In genomic region chr16:31189291-31189690, GRCm38 (mm10) we compare ENCODE assay signal across 22 mouse cellular contexts. TPM values are rescaled to one million over a fixed set of nuclear protein-coding genes. Genes with fewer than 3 reads are reported as not detected.
DNase-seq lines count a peak whose midpoint lies in the region; ATAC-seq and TF ChIP-seq lines count a peak whose summit lies in the region.
"Had no signal": no experiment of that assay in that cellular context is flagged by ENCODE, and none has a peak within 500 bp of the region (broad histone marks: within the 10 kb centered on the region; RNA-seq: fewer than 3 reads in every experiment).

No protein-coding gene starts in this region.

- no peak for TF ChIP-seq CTCF in C2C12 (IDR thresholded peaks at IDR 0.05; ENCODE audit: control insufficient read depth, insufficient read depth, insufficient read length)

- no peak overlapping the region for H3K4me3 ChIP-seq in C2C12 (ENCODE audit: insufficient read depth, poor library complexity, severe bottlenecking)
- no peak overlapping the region for H3K4me3 ChIP-seq in myocyte
- H3K4me3 ChIP-seq in forebrain, embryonic 10.5 days: no peak overlapping the region
- no peak overlapping the region for H3K4me3 ChIP-seq in forebrain, embryonic 13.5 days
- H3K4me3 ChIP-seq: embryonic facial prominence, embryonic 12.5 days; gastrocnemius, adult 2 months; heart, embryonic 10.5 days; hindbrain, embryonic 13.5 days; intestine, embryonic 15.5 days had no signal

- H3K79me2 ChIP-seq in C2C12 (ENCODE audit: control insufficient read depth, insufficient read depth) (peaks cover 97% of the 10 kb centered on the region), myocyte (ENCODE audit: control insufficient read depth, insufficient read depth) (peaks cover 84% of the 10 kb centered on the region)

- 88% methylated on average over 5 of the region's 5 CpGs for WGBS in forebrain, embryonic 10.5 days
- 90% methylated on average over 5 of the region's 5 CpGs for WGBS in forebrain, embryonic 13.5 days

- H3K9ac ChIP-seq in forebrain, embryonic 13.5 days: no peak overlapping the region
- H3K9ac ChIP-seq: embryonic facial prominence, embryonic 12.5 days; hindbrain, embryonic 13.5 days; intestine, embryonic 15.5 days had no signal

- H3K4me1 ChIP-seq in forebrain, embryonic 10.5 days: peaks cover 26% of the 10 kb centered on the region
- peaks cover 22% of the 10 kb centered on the region for H3K4me1 ChIP-seq in forebrain, embryonic 13.5 days

- no peaks in the 10 kb centered on the region for H3K9me3 ChIP-seq in forebrain, embryonic 10.5 days
- H3K9me3 ChIP-seq in forebrain, embryonic 13.5 days (replicated peaks): no peaks in the 10 kb centered on the region
- H3K9me3 ChIP-seq: embryonic facial prominence, embryonic 12.5 days; heart, embryonic 10.5 days; hindbrain, embryonic 13.5 days; intestine, embryonic 15.5 days had no signal

- H3K27me3 ChIP-seq in C2C12 (ENCODE audit: control insufficient read depth, insufficient read depth, insufficient read length) (no peaks in the 10 kb centered on the region), myocyte (ENCODE audit: control insufficient read depth, insufficient read depth, insufficient read length) (no peaks in the 10 kb centered on the region)
- H3K27me3 ChIP-seq in forebrain, embryonic 10.5 days (ENCODE audit: poor library complexity, severe bottlenecking): no peaks in the 10 kb centered on the region
- H3K27me3 ChIP-seq in forebrain, embryonic 13.5 days: no peaks in the 10 kb centered on the region
- H3K27me3 ChIP-seq: embryonic facial prominence, embryonic 12.5 days; hindbrain, embryonic 13.5 days; intestine, embryonic 15.5 days had no signal

- DNase-seq in adrenal gland, adult 2 months: peak; percentile 70
- no peak for DNase-seq in adrenal gland, adult 8-10 months
- DNase-seq in 3134 (ENCODE audit: extremely low read depth, insufficient read length, low spot score): peak; percentile 55
- DNase-seq in forebrain, embryonic 10.5 days (ENCODE audit: extremely low spot score, low spot score): no peak
- DNase-seq: B cell, adult 2 months; cerebellum, adult 11 months; cerebellum, adult 8-10 months; cerebellum, postnatal 14 days; embryo, embryonic 11 days; gastrocnemius, adult 2 months; gastrocnemius, postnatal 25 days; heart, adult 18-20 months; heart, postnatal 10 days; kidney, adult 2 months had no signal

- no peak for TF ChIP-seq POLR2A in myocyte (IDR thresholded peaks at IDR 0.05; ENCODE audit: insufficient read length, low read depth)

- ATAC-seq in forebrain, embryonic 13.5 days: no peak
- ATAC-seq: forebrain, embryonic 14.5 days; intestine, embryonic 15.5 days had no signal

- H3K79me3 ChIP-seq in C2C12 (ENCODE audit: low read depth): peaks cover 69% of the 10 kb centered on the region

- H3ac ChIP-seq in C2C12 (ENCODE audit: control insufficient read depth, insufficient read length, low read depth) (no peak overlapping the region), myocyte (ENCODE audit: control insufficient read depth, insufficient read length) (no peak overlapping the region)

- no peaks in the 10 kb centered on the region for H3K36me3 ChIP-seq in C2C12 (ENCODE audit: control insufficient read depth, insufficient read depth)
- no peaks in the 10 kb centered on the region for H3K36me3 ChIP-seq in myocyte (ENCODE audit: control insufficient read depth, insufficient read depth)
- no peaks in the 10 kb centered on the region for H3K36me3 ChIP-seq in forebrain, embryonic 10.5 days (replicated peaks)
- no peaks in the 10 kb centered on the region for H3K36me3 ChIP-seq in forebrain, embryonic 13.5 days (ENCODE audit: poor library complexity, severe bottlenecking)
- H3K36me3 ChIP-seq: embryonic facial prominence, embryonic 12.5 days; heart, embryonic 10.5 days; hindbrain, embryonic 13.5 days; intestine, embryonic 15.5 days had no signal

- H3K27ac ChIP-seq in forebrain, embryonic 10.5 days: no peak overlapping the region
- no peak overlapping the region for H3K27ac ChIP-seq in forebrain, embryonic 13.5 days
- H3K27ac ChIP-seq: embryonic facial prominence, embryonic 12.5 days; gastrocnemius, adult 2 months; heart, embryonic 10.5 days; hindbrain, embryonic 13.5 days; intestine, embryonic 15.5 days had no signal

- H3K4me2 ChIP-seq in myocyte (ENCODE audit: low read depth): peak overlapping the region; percentile 25
- H3K4me2 ChIP-seq in forebrain, embryonic 13.5 days: no peak overlapping the region
- H3K4me2 ChIP-seq: embryonic facial prominence, embryonic 12.5 days; hindbrain, embryonic 13.5 days; intestine, embryonic 15.5 days had no signal

TF ChIP-seq in C2C12, 6 proteins besides CTCF, POLR2A, EP300 and RAD21:
- TF ChIP-seq CEBPB (IDR thresholded peaks at IDR 0.05; ENCODE audit: low read depth) (no peak), FOSL1 (IDR thresholded peaks at IDR 0.05; ENCODE audit: insufficient read depth, low read length, poor library complexity, severe bottlenecking) (peak; percentile 63), MYOG (IDR thresholded peaks at IDR 0.05; ENCODE audit: control insufficient read depth, extremely low read depth, insufficient read length) (no peak), MYOD1 (IDR thresholded peaks at IDR 0.05; ENCODE audit: control insufficient read depth, insufficient read length, low read depth) (no peak), USF1 (IDR thresholded peaks at IDR 0.05; ENCODE audit: low read depth) (no peak)

TF ChIP-seq in myocyte, 11 proteins besides CTCF, POLR2A, EP300 and RAD21:
- TF ChIP-seq CEBPB (IDR thresholded peaks at IDR 0.05; ENCODE audit: insufficient read depth, poor library complexity, severe bottlenecking): no peak
- no peak for TF ChIP-seq MYOD1 (IDR thresholded peaks at IDR 0.05; ENCODE audit: control insufficient read depth in 1 of 3, insufficient read length in 2 of 3, low read depth in 2 of 3)
- TF ChIP-seq E2F4 (IDR thresholded peaks at IDR 0.05; ENCODE audit: insufficient read depth): no peak
- no peak for TF ChIP-seq USF1 (IDR thresholded peaks at IDR 0.05; ENCODE audit: low read depth)
- TF ChIP-seq REST (IDR thresholded peaks at IDR 0.05; ENCODE audit: insufficient read depth, insufficient read length): no peak
- no peak for TF ChIP-seq MYOG (IDR thresholded peaks at IDR 0.05; ENCODE audit: control insufficient read depth in 1 of 3, insufficient read depth in 1 of 3, insufficient read length in 2 of 3, low read depth in 2 of 3)
TF ChIP-seq in myocyte: peak in this region for 0.

RNA-seq across cellular contexts. Expression of gene Acap2, which starts 11.8 kb away (rescaled TPM):
- 10 to 100 TPM; 31.9 to 40.2 TPM for total RNA-seq in adrenal gland, adult 2 months (2021)
- polyA plus RNA-seq in adrenal gland, adult 2 months (2012; rRNA removed): 8.3 and 9.6 TPM in 2 replicates
- 10 to 100 TPM; 38.4 to 54.5 (median 46.0) TPM for total RNA-seq in adrenal gland, adult 8-10 months (2022)
- polyA plus RNA-seq in C2C12 (2012; fragmentation: generic; extraction: Trizol) (6.2 TPM), myocyte (2012; fragmentation: generic; extraction: Trizol) (6.3 TPM)
- 18.4 and 19.7 TPM in 2 replicates for polyA plus RNA-seq in forebrain, embryonic 10.5 days (2016; fragmentation: Nextera tagmentation; extraction: Ambion mirVana)
- 13.9 and 14.9 TPM in 2 replicates for polyA plus RNA-seq in forebrain, embryonic 13.5 days (2015; fragmentation: Nextera tagmentation; extraction: Ambion mirVana)

Comparison
In these comparisons a context has a peak if more than half of its experiments do, and no peak if none do; other contexts are left out.
1. DNase-seq: peak in adrenal gland, adult 2 months (single experiment) and 3134 (single experiment); none in adrenal gland, adult 8-10 months (single experiment) and forebrain, embryonic 10.5 days (single experiment).